Mouse (Mus musculus) midbrain, embryonic 14.5 days (tissue): ENCODE results near the gene Mob3b. TPM values are rescaled to one million over a fixed set of nuclear protein-coding genes. Genes with fewer than 3 reads are reported as not detected.

ENCODE experiments used
- ATAC-seq: fragments of 200-750 bp; cut with Nextera tagmentation; 2 replicates; pipeline ENCODE4 v1.8.0; 2017; ENCODE audit warnings: moderate number of reproducible peaks, moderate library complexity; ENCODE audit not compliant: low FRiP score, low TSS enrichment
- DNase-seq: peaks from one replicate; pipeline ENCODE4 v3.0.0-alpha.2; 2015
- H3K27ac ChIP-seq: fragments of 300-500 bp; sonication (generic); replicated peaks from 2 replicates; pipeline ENCODE4 v1.5.1; 2014; ENCODE audit warnings: mild to moderate bottlenecking, low read depth, low read length, moderate library complexity
- H3K27me3 ChIP-seq: fragments of 300-500 bp; sonication (generic); 2 replicates; pipeline ENCODE4 v1.6.1; 2014; ENCODE audit warnings: low read length, control low read depth, mixed read lengths; ENCODE audit not compliant: control insufficient read depth, insufficient read depth
- H3K36me3 ChIP-seq: fragments of 300-500 bp; sonication (generic); 2 replicates; pipeline ENCODE4 v1.6.1; 2014; ENCODE audit warnings: low read length, control low read depth; ENCODE audit not compliant: control insufficient read depth, insufficient read depth
- H3K4me1 ChIP-seq: fragments of 300-500 bp; sonication (generic); 2 replicates; pipeline ENCODE4 v1.6.1; 2014; ENCODE audit warnings: mild to moderate bottlenecking, antibody characterized with exemption, low read length, control low read depth; ENCODE audit not compliant: control insufficient read depth, insufficient read depth
- H3K4me2 ChIP-seq: fragments of 300-500 bp; sonication (generic); 2 replicates; pipeline ENCODE4 v1.6.1; 2014; ENCODE audit warnings: mild to moderate bottlenecking, low read length, moderate library complexity
- H3K4me3 ChIP-seq: fragments of 300-500 bp; sonication (generic); replicated peaks from 2 replicates; pipeline ENCODE4 v1.5.1; 2014; ENCODE audit warnings: low read depth, low read length
- H3K9ac ChIP-seq: fragments of 300-500 bp; sonication (generic); replicated peaks from 2 replicates; pipeline ENCODE4 v1.6.1; 2014; ENCODE audit warnings: mild to moderate bottlenecking, low read length, moderate library complexity
- H3K9me3 ChIP-seq: fragments of 300-500 bp; sonication (generic); 2 replicates; pipeline ENCODE4 v1.6.1; 2016; ENCODE audit warnings: low read length, control low read depth, mixed read lengths; ENCODE audit not compliant: control insufficient read depth
- WGBS: fragments of 180-500 bp; shearing (Covaris S2); extraction: QIAGEN DNeasy Blood & Tissue Kit; methylation state at CpG from one replicate; pipeline ENCODE4 v1.1.7; 2014; 5-methylcytosine and 5-hydroxymethylcytosine counted together
- polyA plus RNA-seq: library from polyadenylated mRNA; unstranded; fragments of >200 nt; fragmentation: Nextera tagmentation; extraction: Ambion mirVana; gene quantifications from 2 replicates; pipeline ENCODE4 v1.2.1, GENCODE M21; 2014

Mob3b gene
- polyA plus RNA-seq, 1 experiment from 2014 or later: 5.5 TPM

- ATAC-seq: no peak
- peaks cover 15% of the 10 kb centered on the region for H3K4me1 ChIP-seq
- no peaks in the 10 kb centered on the region for H3K36me3 ChIP-seq
- WGBS: 90% methylated on average over 5 of the region's 5 CpGs
- no peaks in the 10 kb centered on the region for H3K9me3 ChIP-seq
- H3K27ac ChIP-seq: no peak overlapping the region
- H3K9ac ChIP-seq: no peak overlapping the region
- H3K4me2 ChIP-seq: no peak overlapping the region
- H3K27me3 ChIP-seq: no peaks in the 10 kb centered on the region
- no peak overlapping the region for H3K4me3 ChIP-seq
- no peak for DNase-seq
Measured at GRCm38 (mm10) chr4:35005068-35005769, 152.1 kb downstream of the Mob3b start.

- ATAC-seq: no peak
- WGBS: 92% methylated on average over 8 of the region's 8 CpGs
- Histone ChIP-seq H3K27ac (no peak overlapping the region), H3K4me3 (no peak overlapping the region), H3K9ac (no peak overlapping the region), H3K36me3 (no peaks in the 10 kb centered on the region), H3K4me1 (peaks cover 15% of the 10 kb centered on the region), H3K9me3 (no peaks in the 10 kb centered on the region), H3K4me2 (no peak overlapping the region), H3K27me3 (no peaks in the 10 kb centered on the region)
- no peak for DNase-seq
Measured at GRCm38 (mm10) chr4:35004473-35004872, 152.8 kb downstream of the Mob3b start.

- Histone ChIP-seq H3K27ac (no peak overlapping the region), H3K36me3 (no peaks in the 10 kb centered on the region), H3K9ac (no peak overlapping the region), H3K9me3 (no peaks in the 10 kb centered on the region), H3K4me2 (no peak overlapping the region), H3K4me3 (no peak overlapping the region), H3K4me1 (peaks cover 15% of the 10 kb centered on the region), H3K27me3 (no peaks in the 10 kb centered on the region)
- WGBS: 91% methylated on average over 8 of the region's 8 CpGs
- ATAC-seq (no peak), DNase-seq (no peak)
Measured at GRCm38 (mm10) chr4:35003550-35004326, 153.5 kb downstream of the Mob3b start.

- H3K4me3 ChIP-seq: no peak overlapping the region
- ATAC-seq: no peak
- 80% methylated on average over 7 of the region's 7 CpGs for WGBS
Measured at GRCm38 (mm10) chr4:34996616-34997015, 160.7 kb downstream of the Mob3b start.

GRCm38 (mm10) chr4:34993639-34993975, 163.7 kb downstream of the Mob3b start:
- H3K27me3 ChIP-seq: no peaks in the 10 kb centered on the region
- peak overlapping the region; percentile 82 for H3K27ac ChIP-seq
- H3K36me3 ChIP-seq: no peaks in the 10 kb centered on the region
- H3K9me3 ChIP-seq: no peaks in the 10 kb centered on the region
- peak overlapping the region; percentile 2; the same call in 1 of the 2 replicates for H3K9ac ChIP-seq
- DNase-seq (no peak), ATAC-seq (peak; percentile 49)
- WGBS: 15% methylated on average over 6 of the region's 6 CpGs
- no peak overlapping the region for H3K4me3 ChIP-seq
- H3K4me2 ChIP-seq: peak overlapping the region; percentile 39
- peaks cover 25% of the 10 kb centered on the region for H3K4me1 ChIP-seq

More at GRCm38 (mm10) chr4:34996616-34997015, 160.7 kb downstream of the Mob3b start:
- H3K27me3 ChIP-seq: no peaks in the 10 kb centered on the region
- H3K36me3 ChIP-seq: no peaks in the 10 kb centered on the region
- no peaks in the 10 kb centered on the region for H3K9me3 ChIP-seq
- no peak overlapping the region for H3K27ac ChIP-seq
- no peak for DNase-seq
- no peak overlapping the region for H3K9ac ChIP-seq
- H3K4me1 ChIP-seq: peaks cover 25% of the 10 kb centered on the region
- no peak overlapping the region for H3K4me2 ChIP-seq

- DNase-seq (peak; percentile 75), ATAC-seq (peak; percentile 62)
- 18% methylated on average over 22 of the region's 22 CpGs for WGBS
- Histone ChIP-seq H3K9ac (peak overlapping the region; percentile 2; the same call in 1 of the 2 replicates), H3K27ac (peak overlapping the region; percentile 82), H3K4me2 (peak overlapping the region; percentile 39), H3K4me1 (peaks cover 25% of the 10 kb centered on the region), H3K9me3 (no peaks in the 10 kb centered on the region), H3K27me3 (no peaks in the 10 kb centered on the region), H3K4me3 (no peak overlapping the region), H3K36me3 (no peaks in the 10 kb centered on the region)
Measured at GRCm38 (mm10) chr4:34992866-34993638, 164.2 kb downstream of the Mob3b start.

- 32% methylated on average over 22 of the region's 22 CpGs for WGBS
- peak; percentile 46 for ATAC-seq
- H3K9ac ChIP-seq: peak overlapping the region; percentile 2; the same call in 1 of the 2 replicates
Measured at GRCm38 (mm10) chr4:34991891-34992865, 165.1 kb downstream of the Mob3b start.

GRCm38 (mm10) chr4:34991116-34991515, 166.2 kb downstream of the Mob3b start:
- no peak for ATAC-seq
- H3K27ac ChIP-seq: peak overlapping the region; percentile 14
- 44% methylated on average over 10 of the region's 10 CpGs for WGBS
- no peak overlapping the region for H3K4me3 ChIP-seq
- H3K9ac ChIP-seq: no peak overlapping the region
- H3K9me3 ChIP-seq: no peaks in the 10 kb centered on the region
- no peak overlapping the region for H3K4me2 ChIP-seq
- H3K27me3 ChIP-seq: no peaks in the 10 kb centered on the region
- H3K4me1 ChIP-seq: peaks cover 25% of the 10 kb centered on the region
- peak; percentile 30 for DNase-seq
- H3K36me3 ChIP-seq: no peaks in the 10 kb centered on the region

More at GRCm38 (mm10) chr4:34991891-34992865, 165.1 kb downstream of the Mob3b start:
- peaks cover 25% of the 10 kb centered on the region for H3K4me1 ChIP-seq
- H3K27me3 ChIP-seq: no peaks in the 10 kb centered on the region
- H3K4me2 ChIP-seq: peak overlapping the region; percentile 39
- peak overlapping the region; percentile 82 for H3K27ac ChIP-seq
- no peak overlapping the region for H3K4me3 ChIP-seq
- no peaks in the 10 kb centered on the region for H3K9me3 ChIP-seq
- H3K36me3 ChIP-seq: no peaks in the 10 kb centered on the region
- DNase-seq: peak; percentile 58
